Mouse (Mus musculus): ENCODE results near the gene Cabp2.

- no peak for TF ChIP-seq EP300 (optimal IDR thresholded peaks at IDR 0.05)
- no peak for TF ChIP-seq CTCF (IDR thresholded peaks at IDR 0.05; ENCODE audit: low read depth)
Measured at GRCm38 (mm10) chr19:4033742-4034141, 47.6 kb upstream of the Cabp2 start.
